Mouse (Mus musculus) testis, adult 2 months (tissue): Measurements from ENCODE around the gene Cadm4. TPM values are rescaled to one million over a fixed set of nuclear protein-coding genes. Genes with fewer than 3 reads are reported as not detected.

Experiments used
- H3K27ac ChIP-seq: fragments of 200-500 bp; 2 replicates; pipeline ENCODE4 v1.5.1; 2012; ENCODE audit warnings: low read depth, low read length; ENCODE audit not compliant: control insufficient read depth, insufficient read depth
- H3K27me3 ChIP-seq: fragments of 200-500 bp; 2 replicates; pipeline ENCODE4 v1.6.1; 2012; ENCODE audit warnings: mild to moderate bottlenecking, low read length, moderate library complexity; ENCODE audit not compliant: control insufficient read depth, insufficient read depth
- H3K36me3 ChIP-seq: fragments of 200-500 bp; 2 replicates; pipeline ENCODE4 v1.6.1; 2012; ENCODE audit warnings: mild to moderate bottlenecking, low read length; ENCODE audit not compliant: control insufficient read depth, insufficient read depth
- H3K4me1 ChIP-seq: fragments of 200-500 bp; 2 replicates; pipeline ENCODE4 v1.6.1; 2012; ENCODE audit warnings: low read length; ENCODE audit not compliant: control insufficient read depth, insufficient read depth
- H3K4me3 ChIP-seq: fragments of 200-500 bp; 2 replicates; pipeline ENCODE4 v1.5.1; 2012; ENCODE audit warnings: low read depth, mild to moderate bottlenecking, low read length, moderate library complexity, mixed read lengths; ENCODE audit not compliant: control insufficient read depth
- CTCF ChIP-seq: fragments of 200-500 bp; IDR thresholded peaks from 2 replicates; pipeline ENCODE4 v1.5.1; 2012; ENCODE audit warnings: low read depth, mild to moderate bottlenecking, inconsistent platforms, low read length, moderate library complexity; ENCODE audit not compliant: control insufficient read depth, insufficient read depth, insufficient replicate concordance
- POLR2A ChIP-seq: fragments of 200-500 bp; IDR thresholded peaks from 2 replicates; pipeline ENCODE4 v1.6.1; 2012; ENCODE audit warnings: low read depth, mild to moderate bottlenecking, inconsistent platforms, low read length, moderate library complexity; ENCODE audit not compliant: control insufficient read depth
- polyA plus RNA-seq: library from polyadenylated mRNA; depleted of rRNA; stranded (reverse); fragments of >200 nt; gene quantifications from 2 replicates; pipeline ENCODE4 v1.2.3, GENCODE M21; 2012

The Cadm4 gene
- polyA plus RNA-seq, 1 experiment, result 2.5 TPM

DNA sequence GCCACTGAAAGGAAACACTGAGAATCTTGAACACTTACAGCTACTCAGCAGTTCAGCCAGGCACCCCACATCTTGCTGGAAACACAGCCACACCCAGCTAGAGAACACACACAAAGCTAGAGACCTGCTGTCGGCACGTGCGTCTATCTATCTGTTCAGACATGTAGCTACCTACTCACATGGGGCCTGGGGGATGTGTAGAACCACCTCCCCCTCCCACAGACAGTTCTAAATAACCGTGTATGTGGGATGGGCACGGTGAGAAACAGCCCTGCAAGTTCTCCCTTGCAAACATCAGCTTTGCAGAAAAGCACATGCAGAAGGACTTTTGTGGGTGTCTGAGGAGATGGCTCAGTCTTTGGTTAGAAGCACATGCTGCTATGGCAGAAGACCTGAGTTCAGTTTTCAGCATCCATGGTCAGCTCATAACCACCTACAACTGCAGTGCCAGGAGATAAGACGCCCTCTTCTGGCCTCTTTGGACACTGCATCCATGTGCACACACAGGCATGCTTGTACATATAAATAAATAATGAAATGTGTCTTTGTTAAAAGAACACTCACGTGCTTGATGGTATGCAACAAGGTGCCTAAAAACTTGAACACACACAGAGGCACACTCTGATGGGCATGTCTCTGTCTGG lies 35.0 kb upstream of the Cadm4 start:
- H3K36me3 ChIP-seq, result no peaks in the 10 kb centered on the region
- TF ChIP-seq POLR2A (no peak), CTCF (no peak)
- H3K27ac ChIP-seq, result no peak overlapping the region
- no peaks in the 10 kb centered on the region for H3K27me3 ChIP-seq
- H3K4me3 ChIP-seq, result no peak overlapping the region
- peaks cover 6% of the 10 kb centered on the region for H3K4me1 ChIP-seq

DNA sequence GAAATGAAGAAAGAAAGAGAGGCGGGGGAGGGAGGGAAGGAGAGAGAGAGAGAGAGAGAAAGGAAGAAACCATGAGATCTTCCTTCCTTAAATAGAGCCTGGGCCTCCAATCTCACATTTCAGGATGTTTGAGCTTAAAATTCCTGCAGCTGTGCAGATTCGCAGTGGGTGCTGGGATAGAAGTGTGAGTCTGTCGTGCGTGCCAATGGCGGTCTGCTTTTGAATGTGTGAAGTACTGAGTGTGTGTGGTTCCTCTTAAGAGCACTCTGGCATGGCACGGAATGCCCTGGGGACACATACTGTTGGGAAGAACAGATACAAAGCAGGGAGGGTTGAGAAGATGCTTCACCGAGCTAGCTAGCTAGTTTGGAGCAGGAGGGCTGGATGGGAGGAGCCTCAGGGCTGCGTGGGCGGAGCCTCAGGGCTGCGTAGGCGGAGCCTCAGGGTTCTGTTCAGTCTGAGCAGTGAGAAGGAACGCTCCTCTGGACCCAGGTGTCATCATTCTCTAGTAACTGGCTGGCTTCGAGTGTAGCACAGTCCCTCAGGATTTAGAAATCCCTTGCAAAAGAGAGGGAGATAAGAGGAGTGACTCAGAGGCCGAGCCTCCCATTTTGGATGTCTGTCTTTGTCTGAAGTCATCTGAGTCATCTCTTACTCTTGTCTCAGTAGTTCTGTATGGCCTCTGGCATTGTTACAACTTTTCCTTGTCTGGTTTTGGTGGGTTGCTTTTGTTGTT lies 32.9 kb upstream of the Cadm4 start:
- peaks cover 8% of the 10 kb centered on the region for H3K4me1 ChIP-seq
- H3K27me3 ChIP-seq, result no peaks in the 10 kb centered on the region
- TF ChIP-seq POLR2A, result no peak
- TF ChIP-seq CTCF, result no peak
- no peaks in the 10 kb centered on the region for H3K36me3 ChIP-seq
- no peak overlapping the region for H3K4me3 ChIP-seq
- no peak overlapping the region for H3K27ac ChIP-seq

DNA sequence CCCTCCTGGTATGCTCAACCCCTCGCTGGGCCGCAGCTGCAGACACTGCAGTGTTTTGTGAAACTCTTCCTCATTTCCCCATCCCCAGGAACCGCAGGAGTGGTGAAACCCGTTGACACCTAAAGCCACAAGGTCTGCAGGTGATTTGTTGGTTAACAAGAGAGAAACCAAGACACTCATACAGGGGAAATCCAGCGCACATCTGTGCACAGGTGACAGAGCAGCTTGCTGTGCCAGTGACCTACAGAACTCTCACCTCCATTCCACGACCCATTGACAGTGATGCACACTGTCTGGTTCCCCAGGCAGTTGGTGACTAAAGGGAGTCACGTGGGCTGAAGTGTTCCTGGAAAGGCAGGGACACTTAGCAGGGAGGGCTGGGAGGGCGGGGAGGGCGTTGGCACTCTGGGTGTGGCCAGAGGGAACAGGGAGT lies 31.2 kb upstream of the Cadm4 start:
- Histone ChIP-seq H3K27me3 (no peaks in the 10 kb centered on the region), H3K27ac (no peak overlapping the region), H3K4me3 (no peak overlapping the region), H3K4me1 (peaks cover 8% of the 10 kb centered on the region), H3K36me3 (no peaks in the 10 kb centered on the region)
- TF ChIP-seq CTCF, result no peak
- TF ChIP-seq POLR2A, result no peak

DNA sequence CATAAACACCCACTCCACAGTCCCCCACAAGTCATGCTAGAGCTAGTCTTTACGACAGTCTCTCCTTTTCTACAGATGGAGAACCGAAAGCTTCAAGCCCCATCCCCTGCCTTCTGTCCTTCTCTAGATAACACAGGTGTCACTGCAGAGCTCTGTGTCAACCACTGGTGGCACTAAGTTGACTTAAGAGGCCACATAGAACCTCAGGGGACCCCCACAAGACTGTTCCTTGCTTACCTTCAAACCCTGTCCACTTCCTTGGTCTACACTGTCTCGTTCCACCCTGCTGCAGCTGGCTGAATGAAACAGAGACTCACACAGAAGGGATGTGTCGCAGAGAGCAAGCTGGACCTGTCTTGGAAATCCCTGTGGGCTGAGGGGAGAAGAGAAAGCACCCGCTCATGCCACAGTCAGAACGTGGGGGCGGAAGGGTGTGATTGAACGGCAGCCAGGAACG lies 29.9 kb upstream of the Cadm4 start, which contains the start of gene Irgc1:
Irgc1 (minus strand) TSS at position 443 of the 457 bp plus-strand sequence.
- Histone ChIP-seq H3K27ac (no peak within 1 kb of the TSS), H3K27me3 (no peaks in the 10 kb centered on the region), H3K4me1 (peaks cover 8% of the 10 kb centered on the region), H3K4me3 (no peak within 1 kb of the TSS), H3K36me3 (no peaks in the 10 kb centered on the region)
- TF ChIP-seq CTCF (no peak), POLR2A (no peak)

DNA sequence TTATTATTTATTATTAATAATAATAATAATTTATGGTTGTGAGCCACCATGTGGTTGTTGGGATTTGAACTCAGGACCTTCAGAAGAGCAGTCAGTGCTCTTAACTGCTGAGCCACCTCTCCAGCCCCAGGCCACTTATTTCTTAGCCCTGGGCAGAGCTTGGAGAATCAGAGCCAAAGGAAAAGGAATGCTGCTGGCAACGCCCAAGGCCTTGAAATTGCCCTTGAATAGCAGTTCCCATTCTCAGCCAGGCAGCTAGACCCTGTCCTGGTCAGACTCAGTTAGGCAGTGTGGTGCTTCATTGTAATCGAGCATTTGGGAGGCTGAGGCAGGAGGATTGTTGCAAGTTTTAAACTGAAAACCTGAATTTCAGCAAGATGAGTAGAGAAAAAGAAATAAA lies 27.6 kb upstream of the Cadm4 start:
- no peak for TF ChIP-seq POLR2A
- TF ChIP-seq CTCF, result no peak
- peaks cover 3% of the 10 kb centered on the region for H3K4me1 ChIP-seq
- no peak overlapping the region for H3K27ac ChIP-seq
- no peaks in the 10 kb centered on the region for H3K27me3 ChIP-seq
- no peak overlapping the region for H3K4me3 ChIP-seq
- no peaks in the 10 kb centered on the region for H3K36me3 ChIP-seq

DNA sequence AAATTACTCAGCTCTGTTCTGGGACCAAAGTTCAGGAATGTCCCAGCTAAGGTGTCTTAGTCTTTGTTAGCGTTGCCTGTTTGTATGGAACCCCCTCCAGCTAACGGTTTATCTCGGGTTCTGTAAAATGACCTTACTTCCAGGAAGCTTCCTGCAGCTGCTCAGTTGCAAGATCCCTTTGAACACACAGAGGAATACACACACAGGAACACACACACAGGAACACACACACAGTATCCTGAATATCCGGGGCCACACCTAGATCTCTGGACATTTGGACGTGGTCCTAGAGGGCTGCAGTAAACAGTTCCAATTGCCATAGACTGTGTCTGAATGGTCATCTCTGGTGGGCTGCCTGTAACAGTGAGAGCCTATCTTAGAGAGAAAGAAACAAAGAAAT lies 26.1 kb upstream of the Cadm4 start:
- Histone ChIP-seq H3K27ac (no peak overlapping the region), H3K4me1 (peaks cover 3% of the 10 kb centered on the region), H3K27me3 (no peaks in the 10 kb centered on the region), H3K4me3 (no peak overlapping the region), H3K36me3 (no peaks in the 10 kb centered on the region)
- TF ChIP-seq CTCF (no peak), POLR2A (no peak)

DNA sequence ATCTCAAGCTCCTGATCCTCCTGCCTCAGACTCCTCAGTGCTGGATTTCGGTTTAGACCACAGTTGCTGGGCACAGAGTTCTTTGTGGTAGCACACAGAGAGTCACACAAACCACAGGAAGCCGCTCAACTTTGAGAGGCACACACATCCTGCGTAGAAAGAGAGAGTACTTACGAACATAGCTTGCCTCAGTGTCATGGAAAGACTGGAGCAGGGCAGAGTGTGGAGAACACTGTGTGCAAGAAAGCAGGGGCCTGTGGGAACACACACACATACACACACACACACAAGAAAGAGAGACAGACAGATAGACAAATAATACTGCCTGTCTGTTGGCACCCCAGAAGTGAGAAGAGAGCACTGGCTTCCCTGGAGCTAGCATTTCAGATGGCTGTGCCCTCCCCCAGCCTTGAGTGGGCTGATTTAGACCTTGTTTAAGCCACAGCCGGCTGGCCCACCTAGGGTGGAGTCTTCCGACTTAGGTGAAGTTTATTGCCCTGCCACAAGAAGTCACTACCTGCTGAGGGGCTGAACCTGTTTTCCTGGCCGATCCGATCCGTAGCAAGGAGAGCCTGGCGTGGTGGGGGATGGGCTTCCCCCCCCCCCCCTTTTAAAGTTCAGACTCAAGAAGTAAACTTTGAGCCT lies 24.0 kb upstream of the Cadm4 start:
- no peak for TF ChIP-seq POLR2A
- TF ChIP-seq CTCF, result no peak
- H3K36me3 ChIP-seq, result no peaks in the 10 kb centered on the region
- no peak overlapping the region for H3K4me3 ChIP-seq
- H3K4me1 ChIP-seq, result peaks cover 7% of the 10 kb centered on the region
- no peaks in the 10 kb centered on the region for H3K27me3 ChIP-seq
- no peak overlapping the region for H3K27ac ChIP-seq
